Mouse (Mus musculus) CD4-positive helper T cell, adult 2 months (primary cell): ENCODE measurements around the gene Fry.
A peak's percentile ranks its signal among the peaks of the same experiment; 100 is the strongest.

Experiments
- DNase-seq: peaks from one replicate; pipeline ENCODE4 v3.0.0-alpha.2; 2012; ENCODE audit warnings: low read depth, missing footprints, low spot score

Gene Fry

DNA sequence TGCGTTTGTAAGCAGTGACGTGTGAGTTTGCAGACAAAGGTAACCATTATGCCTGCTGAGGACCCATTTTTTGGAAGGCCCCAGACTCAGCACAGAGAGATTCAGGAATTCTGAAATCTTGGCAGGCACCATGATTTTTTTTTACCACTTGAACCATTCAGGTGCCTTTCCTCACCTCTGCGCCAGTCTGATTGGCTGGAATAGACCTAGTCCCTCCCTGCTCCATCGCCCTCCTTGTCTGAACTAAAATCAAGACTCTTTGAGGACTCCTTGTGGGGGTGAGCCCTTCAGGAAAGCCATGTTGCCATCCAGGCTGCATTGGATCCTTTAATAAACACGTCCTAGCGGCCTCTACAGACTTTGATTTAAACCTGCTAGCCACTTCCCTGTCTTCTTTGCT is 103.4 kb downstream of the Fry start:
- DNase-seq, result no peak

DNA sequence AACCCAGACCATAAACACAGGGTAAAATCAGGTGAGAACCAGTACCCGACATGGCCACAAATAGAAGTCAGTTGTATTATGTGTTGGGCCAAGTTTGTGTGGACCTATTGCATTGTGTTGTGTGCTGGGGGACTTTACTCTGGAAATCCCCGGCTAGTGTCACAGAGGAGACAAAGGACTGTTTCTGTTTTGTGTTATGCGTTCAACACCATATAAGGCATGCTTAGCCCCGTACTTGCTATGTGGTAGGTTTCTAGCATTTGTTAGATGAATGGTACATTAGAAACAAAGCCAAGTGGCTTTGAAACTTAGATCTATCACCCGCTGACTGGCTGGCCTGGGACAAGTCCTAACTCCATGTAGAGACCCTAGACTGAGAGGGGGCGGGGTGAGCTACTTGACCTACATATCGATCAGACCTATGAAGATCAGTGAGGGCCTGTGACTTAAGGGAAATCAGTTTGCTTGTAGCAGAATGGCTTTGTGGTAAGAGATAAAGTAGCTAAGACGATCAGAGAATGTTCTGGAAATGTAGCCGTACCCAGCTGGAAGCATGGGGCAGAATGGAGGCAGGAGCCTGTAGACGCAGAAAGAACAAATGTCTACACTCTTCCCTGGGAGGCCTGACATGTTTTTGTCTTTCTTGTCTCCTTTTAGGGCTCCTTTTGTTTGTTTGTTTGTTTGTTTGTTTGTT is 105.2 kb downstream of the Fry start:
- peak; percentile 70 for DNase-seq

DNA sequence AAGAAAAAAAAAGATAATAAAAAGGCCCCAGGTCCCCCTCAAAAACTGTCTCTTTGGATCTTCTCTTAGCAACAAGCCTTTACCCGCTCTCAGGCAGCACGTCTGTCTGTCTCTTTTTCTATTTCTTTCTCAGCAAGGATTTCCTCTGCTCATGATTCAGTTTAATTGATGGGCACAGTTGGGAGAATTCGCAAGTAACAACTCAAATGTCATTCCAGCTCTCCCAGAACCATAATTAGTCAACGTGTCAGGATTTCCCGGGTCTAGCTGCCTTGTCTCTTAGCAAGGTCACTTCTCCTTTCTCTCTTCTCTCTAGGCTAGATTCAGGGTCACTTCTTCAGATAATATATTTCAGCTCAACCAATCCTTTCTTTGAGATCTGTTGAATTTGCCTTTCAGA is 110.6 kb downstream of the Fry start:
- no peak for DNase-seq

DNA sequence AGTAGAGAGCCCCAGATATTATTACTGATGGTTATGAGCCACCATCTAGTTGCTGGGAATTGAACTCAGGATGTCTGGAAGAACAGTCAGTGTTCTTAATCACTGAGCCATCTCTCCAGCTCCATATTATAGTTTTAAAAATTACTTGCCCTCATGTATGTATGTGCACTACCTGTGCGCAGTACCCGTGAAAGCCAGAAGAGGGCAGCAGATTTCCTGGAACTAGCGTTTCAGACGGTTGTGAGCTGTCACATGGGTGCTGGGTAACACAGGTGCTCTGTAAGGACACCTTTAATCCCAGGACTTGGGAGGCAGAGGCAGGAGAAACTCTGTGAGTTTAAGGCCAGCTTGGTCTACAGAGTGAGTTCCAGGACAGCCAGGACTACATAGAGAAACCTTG is 111.3 kb downstream of the Fry start:
- DNase-seq, result peak; percentile 12

GRCm38 (mm10) chr5:150232159-150233150 is 114.0 kb downstream of the Fry start:
- peak; percentile 45 for DNase-seq

GRCm38 (mm10) chr5:150233154-150233886 is 114.9 kb downstream of the Fry start:
- DNase-seq, result peak; percentile 67

GRCm38 (mm10) chr5:150235931-150236330 is 117.5 kb downstream of the Fry start:
- no peak for DNase-seq

- no peak for DNase-seq
Measured at GRCm38 (mm10) chr5:150236597-150236996, 118.2 kb downstream of the Fry start.

- DNase-seq, result no peak
Measured at GRCm38 (mm10) chr5:150241638-150242037, 123.2 kb downstream of the Fry start.

DNA sequence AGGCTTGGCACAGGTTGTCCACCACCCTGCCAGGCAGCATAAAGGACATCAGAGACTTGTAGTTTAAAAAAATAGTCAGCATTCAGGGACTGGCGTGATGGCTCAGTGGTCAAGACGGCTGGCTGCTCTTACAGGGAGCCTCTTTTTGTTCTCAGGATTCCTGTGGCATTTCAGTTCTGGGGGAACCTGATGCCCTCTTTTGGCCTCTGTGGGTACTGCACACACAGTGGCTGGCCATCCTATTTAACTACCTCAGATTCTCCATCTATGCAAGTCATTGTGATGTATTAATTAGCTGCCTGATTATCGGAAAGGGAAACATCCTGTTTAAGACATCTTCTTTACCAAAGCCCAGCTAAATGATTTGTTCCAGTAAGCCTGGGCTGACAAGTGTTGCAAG is 128.3 kb downstream of the Fry start:
- no peak for DNase-seq

DNA sequence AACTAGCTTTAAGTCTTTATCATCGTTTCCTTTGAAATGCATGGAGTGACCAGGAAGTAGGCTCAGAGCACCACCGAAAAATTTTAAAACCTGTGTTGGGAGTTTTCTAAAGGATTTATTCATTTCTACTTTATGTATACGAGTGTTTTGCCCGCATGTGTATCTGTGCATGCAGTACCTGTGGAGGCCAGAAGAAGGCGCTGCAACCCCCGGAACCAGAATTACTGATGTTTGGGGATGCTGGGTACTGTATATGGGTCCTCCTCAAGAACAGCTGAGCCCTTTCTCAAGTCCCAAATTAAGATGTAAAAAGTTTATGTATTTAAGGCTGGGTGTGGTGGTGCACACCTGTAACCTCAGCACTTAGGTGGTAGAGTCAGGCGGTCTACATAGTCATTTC is 139.3 kb downstream of the Fry start:
- no peak for DNase-seq

GRCm38 (mm10) chr5:150259191-150260053 is 141.0 kb downstream of the Fry start:
- DNase-seq, result peak; percentile 57

- DNase-seq, result no peak
Measured at GRCm38 (mm10) chr5:150260054-150260386, 141.6 kb downstream of the Fry start.

- no peak for DNase-seq
Measured at GRCm38 (mm10) chr5:150261361-150261760, 142.9 kb downstream of the Fry start.

DNA sequence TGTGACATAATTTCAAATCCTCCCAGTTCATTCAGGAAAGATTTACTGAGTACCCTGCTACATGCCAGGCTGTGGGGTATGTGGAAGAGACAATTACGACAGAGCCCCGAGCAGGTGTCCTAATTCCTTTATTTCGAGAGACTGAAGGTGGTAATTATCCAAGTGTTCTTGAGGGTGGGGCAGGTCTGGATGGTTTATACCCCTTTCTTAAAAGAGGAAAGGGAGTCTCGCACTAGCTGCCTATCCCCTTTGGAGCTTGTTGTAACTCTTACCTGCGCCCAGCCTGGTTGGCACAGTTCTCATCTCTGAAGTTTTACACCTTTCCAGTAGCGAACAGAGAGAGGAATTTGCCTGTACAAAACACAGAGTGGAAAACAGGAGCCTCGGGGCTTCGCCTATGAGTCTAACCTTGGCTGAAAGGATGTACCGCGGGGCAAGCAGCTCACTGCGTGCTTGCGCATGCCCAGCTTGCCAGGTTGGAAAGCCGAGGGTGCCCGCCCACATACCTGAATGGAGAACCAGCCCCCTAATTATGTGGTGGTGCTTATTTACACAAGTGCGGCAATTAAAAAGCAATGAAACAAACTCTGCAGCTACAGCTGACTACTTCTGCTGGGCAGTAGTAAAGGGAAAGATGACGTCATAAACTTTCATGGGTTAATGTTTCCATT is 143.7 kb downstream of the Fry start:
- DNase-seq, result no peak

DNA sequence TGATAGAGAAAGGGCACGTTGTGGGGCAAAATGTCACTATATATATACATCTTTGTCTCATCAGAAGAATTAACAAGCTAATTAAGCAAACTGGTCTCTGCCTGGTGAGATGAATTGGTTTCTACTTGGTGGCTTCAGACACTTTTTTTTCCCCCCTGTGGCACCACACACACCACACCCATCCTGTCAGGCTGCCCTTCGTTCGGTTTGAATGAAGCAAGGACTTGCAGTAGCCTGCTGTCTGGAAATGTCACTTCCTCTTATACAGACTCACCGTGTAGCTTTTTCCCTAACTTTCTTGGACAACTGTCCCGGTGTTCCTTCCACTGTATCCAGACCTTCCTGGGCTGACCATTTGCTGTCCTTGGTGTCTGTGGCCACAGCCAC is 144.3 kb downstream of the Fry start:
- peak; percentile 12 for DNase-seq

DNA sequence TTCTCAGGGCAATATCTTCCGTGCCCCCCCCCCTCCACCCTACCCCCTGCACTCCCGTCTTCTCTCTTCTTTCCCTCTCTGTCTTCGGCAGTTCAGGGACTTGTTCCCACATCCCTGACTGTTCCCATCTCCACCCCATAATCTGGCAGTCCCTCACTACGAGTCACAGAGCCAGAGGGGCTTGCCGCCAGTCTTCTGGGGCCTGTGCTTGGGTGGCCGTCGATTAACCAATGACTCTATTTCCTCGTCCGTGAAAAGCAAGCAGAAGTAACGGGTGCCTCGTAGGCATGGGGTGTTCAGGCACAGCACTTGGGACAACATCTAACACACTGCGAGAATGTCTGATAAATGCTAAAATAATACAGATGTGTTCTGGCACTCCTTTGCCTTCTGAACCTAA is 144.7 kb downstream of the Fry start:
- no peak for DNase-seq

- no peak for DNase-seq
Measured at GRCm38 (mm10) chr5:150263656-150264055, 145.2 kb downstream of the Fry start.

DNA sequence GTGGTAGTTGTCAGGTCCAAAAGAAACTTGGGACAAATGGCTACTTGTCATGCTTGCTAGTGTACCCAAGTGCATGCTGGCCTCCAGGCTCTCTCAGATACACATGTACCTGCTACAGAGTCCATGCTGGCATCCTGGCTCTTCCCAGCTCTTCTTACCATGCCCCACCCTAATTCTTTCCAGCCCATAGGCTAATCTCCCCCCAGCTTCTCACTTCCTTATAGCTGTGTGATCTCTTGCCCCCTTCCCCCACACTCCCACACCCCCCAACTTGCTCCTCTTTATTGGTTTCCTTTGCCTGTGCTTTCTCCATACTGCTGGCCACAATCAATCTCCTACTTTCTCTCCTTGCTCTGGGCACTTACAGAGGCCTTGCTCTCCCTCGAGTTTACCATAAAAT is 146.6 kb downstream of the Fry start:
- no peak for DNase-seq

- no peak for DNase-seq
Measured at GRCm38 (mm10) chr5:150265953-150266352, 147.5 kb downstream of the Fry start.

GRCm38 (mm10) chr5:150268261-150268660 is 149.8 kb downstream of the Fry start:
- DNase-seq, result no peak
